Mouse (Mus musculus): ENCODE data around the gene Megf9. TPM values are rescaled to one million over a fixed set of nuclear protein-coding genes. Genes with fewer than 3 reads are reported as not detected.

Gene Megf9
- polyA plus RNA-seq, 1 experiment from 2014 or later, result 14.5 TPM

DNA sequence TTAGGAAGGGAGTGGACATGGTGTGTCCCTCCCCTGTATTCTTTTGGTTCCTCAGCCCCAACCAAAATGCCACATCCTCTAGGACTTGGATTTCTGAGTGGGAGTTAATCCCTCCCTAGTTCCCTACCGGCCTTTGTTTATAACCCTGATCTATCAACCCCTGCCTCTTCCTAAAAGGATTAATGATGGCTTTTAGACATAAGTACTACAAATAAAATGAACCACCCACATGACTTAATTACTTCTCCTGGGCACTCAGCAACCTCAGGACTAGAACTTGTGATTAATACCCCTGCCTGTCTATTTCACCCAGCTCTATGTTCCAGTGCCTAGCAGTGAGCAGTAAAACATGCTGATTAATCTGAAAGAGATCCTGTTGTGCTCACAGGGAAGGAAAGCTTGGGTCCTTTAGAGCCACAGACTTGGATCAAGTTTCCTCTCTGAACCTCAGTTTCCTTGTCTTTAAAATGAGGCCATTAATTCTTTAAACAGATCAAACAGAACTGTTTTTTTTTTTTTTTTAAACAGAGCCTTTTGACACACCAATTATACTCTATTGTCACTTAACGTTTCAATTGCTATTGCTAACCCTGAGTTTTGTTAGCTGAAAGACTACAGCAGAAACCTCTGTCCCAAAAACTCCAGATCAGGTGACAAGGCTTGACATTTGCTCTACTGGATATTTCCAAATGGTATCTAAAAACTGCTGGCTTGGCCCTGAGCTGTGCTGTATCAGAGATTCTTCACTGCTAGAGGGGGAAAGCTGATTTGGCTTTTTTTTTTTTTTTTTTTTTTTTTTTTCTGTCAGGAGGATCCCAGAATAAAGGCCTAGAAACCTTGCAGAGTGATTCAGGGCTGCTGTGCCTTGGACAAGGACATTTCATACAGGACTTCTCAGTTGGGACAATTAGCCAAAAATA, 2.1 kb upstream of the Megf9 start:
- no peak for DNase-seq (ENCODE audit: extremely low spot score, low spot score)
- Histone ChIP-seq H3K9me3 (no peaks in the 10 kb centered on the region), H3K27me3 (ENCODE audit: poor library complexity, severe bottlenecking) (peaks cover 30% of the 10 kb centered on the region), H3K27ac (0 out of 2 replicates have a peak overlapping the region, but pooled peaks have one; percentile 0), H3K4me3 (no peak overlapping the region), H3K4me1 (peaks cover 57% of the 10 kb centered on the region), H3K36me3 (replicated peaks) (no peaks in the 10 kb centered on the region)
- 5% methylated on average over 2 of the region's 2 CpGs for whole genome bisulfite sequencing

DNA sequence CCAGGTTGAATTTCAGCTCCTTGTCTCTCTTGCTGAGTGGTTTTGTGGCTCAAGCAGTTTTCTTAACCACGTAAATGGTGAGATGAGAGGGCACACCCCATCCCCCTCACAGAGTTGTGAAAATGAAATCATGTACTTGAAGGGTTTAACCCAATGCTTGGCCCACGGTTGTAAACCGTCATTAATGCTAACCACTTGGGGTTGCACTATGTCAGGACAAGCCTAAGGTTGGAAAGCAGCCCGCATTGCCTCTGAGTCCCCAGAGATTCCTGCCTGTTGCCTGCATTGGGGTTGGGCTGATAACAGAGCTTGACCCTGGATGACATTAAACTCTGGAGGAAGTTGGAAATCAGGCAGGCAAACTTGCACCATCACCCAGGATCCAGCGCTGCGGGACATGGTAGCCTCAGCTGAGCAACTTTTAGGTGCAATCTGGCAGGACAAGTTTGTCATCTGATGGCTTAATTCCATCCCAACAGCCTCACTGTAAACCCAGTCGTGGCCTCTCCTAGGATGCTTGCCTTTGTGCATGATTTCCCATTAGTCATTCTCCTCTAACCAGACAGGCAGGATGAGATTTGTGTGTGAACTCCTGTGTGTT, 1.0 kb upstream of the Megf9 start:
- Histone ChIP-seq H3K4me1 (peaks cover 65% of the 10 kb centered on the region), H3K9me3 (no peaks in the 10 kb centered on the region)
- 22% methylated on average over 7 of the region's 7 CpGs for WGBS

DNA sequence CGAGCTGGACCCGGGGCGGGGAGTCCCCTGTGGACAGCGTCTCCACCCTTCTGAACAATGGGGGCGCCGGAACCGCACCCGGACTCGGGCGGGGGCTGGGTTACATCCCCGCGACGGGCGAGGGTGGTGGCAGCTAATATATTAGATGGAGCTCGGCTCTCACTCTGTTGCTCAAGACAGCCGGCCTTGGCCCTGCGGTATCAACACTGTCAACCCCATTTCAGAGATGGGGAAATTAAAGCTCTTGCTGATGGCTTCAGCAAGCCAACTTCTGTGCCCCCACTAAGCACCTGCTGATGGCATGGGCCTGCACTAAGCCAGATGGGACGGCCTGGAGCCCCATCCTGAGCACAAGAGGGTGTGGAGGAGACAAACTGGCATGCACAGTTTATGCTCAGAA, 494 bp upstream of the Megf9 start:
- Histone ChIP-seq H3K4me1 (peaks cover 67% of the 10 kb centered on the region), H3K9me3 (no peaks in the 10 kb centered on the region), H3K27ac (peak overlapping the region; percentile 100), H3K27me3 (ENCODE audit: poor library complexity, severe bottlenecking) (peaks cover 30% of the 10 kb centered on the region), H3K4me3 (peak overlapping the region; percentile 80), H3K36me3 (replicated peaks) (no peaks in the 10 kb centered on the region)
- DNase-seq (ENCODE audit: extremely low spot score, low spot score), result no peak
- WGBS, result under 1% methylated on average over 18 of the region's 18 CpGs

More for the DNA sequence above, 1.0 kb upstream of the Megf9 start:
- Histone ChIP-seq H3K27me3 (ENCODE audit: poor library complexity, severe bottlenecking) (peaks cover 30% of the 10 kb centered on the region), H3K27ac (peak overlapping the region; percentile 100), H3K36me3 (replicated peaks) (no peaks in the 10 kb centered on the region), H3K4me3 (peak overlapping the region; percentile 80)
- DNase-seq (ENCODE audit: extremely low spot score, low spot score), result peak; percentile 36

DNA sequence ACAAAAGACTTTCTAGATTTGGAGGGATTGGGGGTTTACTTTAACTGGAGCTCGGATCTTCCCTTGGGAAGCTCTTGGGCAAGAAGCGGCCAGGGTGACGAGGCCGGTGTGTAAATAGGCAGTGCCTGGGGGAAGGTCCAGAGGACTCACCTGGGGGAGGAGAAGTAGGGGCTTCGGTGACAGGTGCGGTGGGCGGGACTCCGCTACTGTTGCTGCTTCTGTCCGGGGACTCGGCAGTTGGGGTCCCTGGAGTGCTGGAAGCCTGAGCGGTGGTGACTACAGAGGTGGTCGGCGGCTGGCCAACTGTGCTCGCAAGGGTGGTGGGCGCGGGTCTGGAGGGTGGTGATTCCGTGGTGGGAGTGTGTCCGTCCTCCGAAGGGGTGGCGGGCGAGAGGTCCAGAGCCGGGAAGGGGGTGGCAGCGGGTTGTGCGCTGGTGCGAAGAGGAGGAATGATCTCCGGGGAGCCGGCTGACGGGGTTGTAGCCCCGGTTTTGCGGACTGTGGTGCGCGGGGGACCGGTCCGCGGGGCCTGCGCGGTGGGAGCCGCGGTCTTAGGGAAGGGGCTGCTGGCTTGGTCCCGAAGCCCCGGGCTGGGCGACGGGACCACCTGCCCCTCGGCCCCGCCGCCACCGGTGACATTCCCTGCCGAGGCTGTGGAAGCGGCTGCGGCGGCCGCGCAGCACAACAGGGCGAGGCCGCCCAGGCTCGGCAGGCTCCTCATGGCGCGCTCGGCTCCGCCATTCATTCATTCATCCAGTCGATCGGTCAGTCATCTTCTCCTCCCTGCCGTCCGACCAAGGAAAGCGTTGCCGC, 511 bp downstream of the Megf9 start:
- Histone ChIP-seq H3K4me1 (peaks cover 67% of the 10 kb centered on the region), H3K36me3 (replicated peaks) (no peaks in the 10 kb centered on the region), H3K4me3 (peak overlapping the region; percentile 80), H3K27ac (peak overlapping the region; percentile 100), H3K9me3 (no peaks in the 10 kb centered on the region), H3K27me3 (ENCODE audit: poor library complexity, severe bottlenecking) (peaks cover 19% of the 10 kb centered on the region)
- under 1% methylated on average over 65 of the region's 66 CpGs for WGBS
- peak; percentile 62 for DNase-seq (ENCODE audit: extremely low spot score, low spot score)

DNA sequence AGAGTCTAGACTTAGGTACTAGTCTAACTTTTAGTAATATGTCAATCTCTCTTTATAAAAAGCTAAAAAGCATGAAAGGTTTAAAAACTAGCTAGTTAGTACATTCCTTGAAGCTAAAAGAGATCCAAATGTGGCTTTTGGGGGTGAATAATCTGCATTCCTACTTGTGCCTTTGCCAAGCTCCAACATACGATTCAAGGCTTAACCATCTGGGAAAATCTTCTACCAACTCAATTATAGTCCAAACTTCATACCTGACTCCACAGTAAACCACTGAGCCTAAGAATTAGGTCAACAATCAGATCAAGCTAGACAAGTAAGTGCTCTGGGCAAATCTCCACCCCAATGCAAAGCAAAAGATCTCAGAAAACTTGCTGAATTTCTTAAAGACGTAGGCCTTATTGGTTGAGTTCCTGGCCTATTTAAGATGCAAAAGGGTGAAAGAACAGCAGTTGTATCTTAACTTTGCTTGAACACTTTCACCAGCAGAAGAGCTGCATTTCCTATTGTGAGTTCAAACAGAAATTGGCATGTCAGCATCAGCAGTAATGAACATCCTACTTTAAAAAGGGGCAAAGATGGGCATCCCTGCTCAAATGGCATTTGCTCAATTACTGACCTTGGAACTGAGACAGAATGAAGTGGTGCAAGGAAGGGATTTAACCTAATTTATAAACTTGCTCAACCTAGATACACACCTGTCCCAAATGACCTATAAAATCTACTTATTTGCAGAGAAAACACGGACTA, 1.6 kb downstream of the Megf9 start:
- DNase-seq (ENCODE audit: extremely low spot score, low spot score), result no peak
- peak overlapping the region; percentile 100; the same call in 1 of the 2 replicates for H3K27ac ChIP-seq
- WGBS, result 61% methylated on average over 3 of the region's 3 CpGs
- H3K27me3 ChIP-seq (ENCODE audit: poor library complexity, severe bottlenecking), result peaks cover 9% of the 10 kb centered on the region
- H3K9me3 ChIP-seq, result no peaks in the 10 kb centered on the region
- no peaks in the 10 kb centered on the region for H3K36me3 ChIP-seq (replicated peaks)
- peak overlapping the region; percentile 80 for H3K4me3 ChIP-seq
- H3K4me1 ChIP-seq, result peaks cover 67% of the 10 kb centered on the region

DNA sequence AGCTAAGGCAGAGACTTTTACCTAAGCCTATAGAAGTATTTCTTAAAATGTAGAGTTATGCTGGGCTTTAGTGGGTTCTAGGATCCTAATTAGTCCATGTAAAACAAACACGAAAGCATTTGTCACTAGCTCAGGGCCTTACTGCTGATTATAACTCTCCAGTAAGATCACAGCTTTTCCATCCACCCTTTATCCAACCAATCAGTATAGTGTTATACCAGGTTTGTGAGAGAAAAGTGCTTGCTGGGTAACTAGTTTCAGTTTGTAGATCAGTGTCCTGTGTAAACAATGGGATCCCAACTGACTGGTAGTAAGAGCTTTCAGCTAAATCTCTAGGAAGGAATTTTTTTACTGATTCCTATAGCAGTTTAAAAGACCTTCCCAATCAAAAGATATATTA, 3.8 kb downstream of the Megf9 start:
- Histone ChIP-seq H3K27ac (no peak overlapping the region), H3K9me3 (no peaks in the 10 kb centered on the region), H3K27me3 (ENCODE audit: poor library complexity, severe bottlenecking) (no peaks in the 10 kb centered on the region), H3K36me3 (replicated peaks) (no peaks in the 10 kb centered on the region), H3K4me1 (peaks cover 50% of the 10 kb centered on the region), H3K4me3 (no peak overlapping the region)
- DNase-seq (ENCODE audit: extremely low spot score, low spot score), result no peak
- 86% methylated on average over 1 of the region's 1 CpGs for WGBS

DNA sequence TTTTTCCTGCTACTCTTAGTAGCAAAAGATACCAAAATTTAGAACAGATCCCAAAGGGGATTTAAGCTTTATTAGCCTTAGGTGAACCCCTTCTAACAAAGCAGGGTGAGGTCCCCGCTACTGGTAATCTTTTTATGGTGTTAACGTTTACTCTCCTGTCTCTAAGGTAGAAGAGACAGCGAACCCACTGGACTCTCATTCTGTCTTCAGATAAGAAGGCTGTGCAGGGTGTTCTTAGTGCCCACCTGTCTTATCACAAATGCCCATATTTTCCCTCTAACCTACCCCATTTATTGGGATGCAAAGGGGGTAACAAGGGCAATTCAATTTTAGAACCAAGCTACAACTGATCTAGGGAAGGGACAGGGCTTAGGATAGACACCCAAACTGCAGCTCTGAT, 6.2 kb downstream of the Megf9 start:
- no peaks in the 10 kb centered on the region for H3K36me3 ChIP-seq (replicated peaks)
- 90% methylated on average over 3 of the region's 3 CpGs for WGBS
- DNase-seq (ENCODE audit: extremely low spot score, low spot score), result no peak
- H3K4me3 ChIP-seq, result no peak overlapping the region
- H3K27ac ChIP-seq, result no peak overlapping the region
- no peaks in the 10 kb centered on the region for H3K27me3 ChIP-seq (ENCODE audit: poor library complexity, severe bottlenecking)
- H3K4me1 ChIP-seq, result peaks cover 34% of the 10 kb centered on the region
- H3K9me3 ChIP-seq, result no peaks in the 10 kb centered on the region

DNA sequence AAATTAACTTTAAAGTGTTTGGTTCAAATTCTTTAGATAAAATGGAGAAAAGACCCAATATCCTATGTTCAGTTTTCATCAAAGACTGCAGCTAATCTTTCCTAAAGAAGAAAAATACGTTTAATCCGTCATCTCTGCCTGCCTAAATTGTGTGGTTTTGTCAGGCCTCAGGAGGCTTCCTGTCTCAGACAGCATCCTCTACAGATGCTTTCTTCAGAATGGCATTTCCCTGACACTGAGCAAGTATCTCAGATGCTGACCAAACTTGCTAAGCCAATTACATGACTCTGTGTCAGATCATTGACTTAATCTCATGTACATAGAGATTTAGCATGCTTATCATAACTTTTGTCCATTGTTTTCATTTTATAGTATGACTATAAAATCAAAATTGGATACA, 11.4 kb downstream of the Megf9 start:
- Histone ChIP-seq H3K36me3 (replicated peaks) (no peaks in the 10 kb centered on the region), H3K4me1 (no peaks in the 10 kb centered on the region), H3K27me3 (ENCODE audit: poor library complexity, severe bottlenecking) (no peaks in the 10 kb centered on the region), H3K27ac (no peak overlapping the region), H3K9me3 (no peaks in the 10 kb centered on the region), H3K4me3 (no peak overlapping the region)
- DNase-seq (ENCODE audit: extremely low spot score, low spot score), result no peak
- WGBS, result 82% methylated on average over 2 of the region's 2 CpGs

DNA sequence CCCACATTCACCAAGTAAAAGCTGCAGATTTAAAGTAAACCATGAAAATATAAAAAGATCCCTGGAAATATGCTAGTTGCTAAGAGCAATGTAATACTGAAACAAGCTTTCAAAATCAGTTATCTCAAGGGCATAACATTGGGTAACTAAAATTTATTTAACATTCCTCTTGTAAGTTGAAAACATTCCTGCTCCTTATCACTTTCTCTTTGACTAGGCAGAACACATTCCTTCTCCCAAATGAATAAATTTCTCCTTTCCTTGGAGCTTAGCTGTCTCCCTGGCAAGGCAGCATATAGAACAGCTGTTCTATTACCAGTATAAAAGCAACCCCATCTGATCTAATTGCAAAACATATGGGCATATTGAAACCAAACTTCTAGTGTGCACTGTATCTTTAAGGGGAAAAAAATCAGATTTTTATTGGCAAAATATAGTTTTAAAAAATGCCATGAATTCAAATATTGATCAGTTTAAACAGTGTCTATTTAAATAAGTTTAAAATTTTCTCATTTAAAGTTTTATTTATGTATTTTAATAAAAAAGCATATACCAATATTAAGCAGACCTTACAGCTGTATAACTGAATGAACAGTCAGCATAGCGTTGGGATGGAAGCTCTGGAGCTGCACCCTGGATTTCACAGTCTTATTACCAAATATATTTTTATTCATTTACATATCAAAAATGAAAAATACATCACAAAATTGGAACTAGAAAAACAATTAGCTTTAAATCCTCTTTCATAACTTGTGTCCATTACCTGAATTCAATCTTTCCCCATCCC, 13.1 kb downstream of the Megf9 start:
- 94% methylated on average over 1 of the region's 1 CpGs for WGBS
- no peak overlapping the region for H3K4me3 ChIP-seq
- H3K36me3 ChIP-seq (replicated peaks), result no peaks in the 10 kb centered on the region
- H3K27me3 ChIP-seq (ENCODE audit: poor library complexity, severe bottlenecking), result no peaks in the 10 kb centered on the region
- no peak overlapping the region for H3K27ac ChIP-seq
- no peak for DNase-seq (ENCODE audit: extremely low spot score, low spot score)
- H3K9me3 ChIP-seq, result no peaks in the 10 kb centered on the region
- no peaks in the 10 kb centered on the region for H3K4me1 ChIP-seq

DNA sequence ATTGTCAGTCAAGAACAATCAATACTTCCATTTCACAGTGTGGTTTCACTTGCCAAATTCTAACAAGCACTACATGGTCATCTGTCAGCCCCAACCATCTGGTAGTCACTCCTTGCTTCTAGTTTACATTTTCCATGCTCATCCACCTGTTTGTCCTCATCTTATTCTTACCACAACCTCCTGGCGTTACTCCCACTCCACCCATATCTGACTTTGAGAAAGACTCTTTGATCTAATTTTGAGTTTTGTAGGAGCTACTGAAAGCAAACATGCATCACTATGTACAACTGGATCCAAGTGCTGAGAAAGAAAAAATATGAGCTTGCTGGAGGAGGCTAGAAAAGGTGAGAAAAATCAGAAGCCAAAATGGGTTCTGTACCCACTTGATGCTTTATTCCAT, 17.1 kb downstream of the Megf9 start:
- Histone ChIP-seq H3K36me3 (replicated peaks) (no peaks in the 10 kb centered on the region), H3K27ac (no peak overlapping the region), H3K4me3 (no peak overlapping the region), H3K9me3 (no peaks in the 10 kb centered on the region), H3K27me3 (ENCODE audit: poor library complexity, severe bottlenecking) (no peaks in the 10 kb centered on the region), H3K4me1 (0 out of 2 replicates have a peak, but pooled peaks cover 4% of the 10 kb centered on the region)
- WGBS, result 84% methylated on average over 1 of the region's 1 CpGs
- no peak for DNase-seq (ENCODE audit: extremely low spot score, low spot score)

DNA sequence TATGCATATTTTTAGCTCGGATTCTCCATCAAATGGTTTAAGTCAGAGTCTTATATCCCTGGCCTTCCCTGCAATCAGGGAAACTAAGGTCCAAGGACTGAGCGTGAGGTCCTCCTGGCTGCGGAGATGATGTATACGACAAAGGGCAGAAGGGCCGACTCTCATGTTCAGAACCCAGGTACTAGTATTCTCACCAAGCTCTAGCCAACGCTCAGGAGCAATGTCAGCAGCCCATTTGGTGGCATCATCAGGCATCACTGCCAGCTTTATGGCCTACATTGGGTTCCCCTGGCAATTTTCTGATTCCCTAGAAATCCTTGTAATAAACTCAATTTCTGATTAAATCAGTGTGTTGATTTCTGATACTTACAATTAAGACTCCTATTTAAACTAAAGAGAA, 18.5 kb downstream of the Megf9 start:
- Histone ChIP-seq H3K27ac (no peak overlapping the region), H3K4me3 (no peak overlapping the region), H3K9me3 (no peaks in the 10 kb centered on the region), H3K36me3 (replicated peaks) (no peaks in the 10 kb centered on the region), H3K4me1 (0 out of 2 replicates have a peak, but pooled peaks cover 8% of the 10 kb centered on the region), H3K27me3 (ENCODE audit: poor library complexity, severe bottlenecking) (no peaks in the 10 kb centered on the region)
- DNase-seq (ENCODE audit: extremely low spot score, low spot score), result no peak
- 91% methylated on average over 6 of the region's 6 CpGs for WGBS

Measured in forebrain, embryonic 10.5 days (tissue).